Mouse (Mus musculus) limb, embryonic 11.5 days (tissue): ENCODE measurements around the gene Pitpnm2. TPM values are rescaled to one million over a fixed set of nuclear protein-coding genes. Genes with fewer than 3 reads are reported as not detected.

Source experiments
- ATAC-seq: fragments of 200-750 bp; cut with Nextera tagmentation; 2 replicates; pipeline ENCODE4 v1.8.0; 2017; ENCODE audit warnings: low read depth; ENCODE audit not compliant: insufficient number of reproducible peaks, low FRiP score, low TSS enrichment
- DNase-seq: peaks from one replicate; pipeline ENCODE4 v3.0.0-alpha.2; 2015; ENCODE audit warnings: low spot score
- H3K27ac ChIP-seq: fragments of 300-500 bp; sonication (generic); replicated peaks from 2 replicates; pipeline ENCODE4 v1.5.1; 2014; ENCODE audit warnings: low read depth, mild to moderate bottlenecking, low read length
- H3K27me3 ChIP-seq: fragments of 300-500 bp; sonication (generic); 2 replicates; pipeline ENCODE4 v1.6.1; 2014; ENCODE audit warnings: mild to moderate bottlenecking, low read length, mixed read lengths; ENCODE audit not compliant: control insufficient read depth, insufficient read depth
- H3K36me3 ChIP-seq: fragments of 300-500 bp; sonication (generic); 2 replicates; pipeline ENCODE4 v1.6.1; 2014; ENCODE audit warnings: mild to moderate bottlenecking, low read length, moderate library complexity, mixed read lengths; ENCODE audit not compliant: control insufficient read depth, insufficient read depth
- H3K4me1 ChIP-seq: fragments of 300-500 bp; sonication (generic); 2 replicates; pipeline ENCODE4 v1.6.1; 2014; ENCODE audit warnings: low read length, mixed read lengths; ENCODE audit not compliant: control insufficient read depth, insufficient read depth
- H3K4me2 ChIP-seq: fragments of 300-500 bp; sonication (generic); 2 replicates; pipeline ENCODE4 v1.6.1; 2014; ENCODE audit warnings: low read depth, mild to moderate bottlenecking, moderate library complexity; ENCODE audit not compliant: severe bottlenecking
- H3K4me3 ChIP-seq: fragments of 300-500 bp; sonication (generic); 2 replicates; pipeline ENCODE4 v1.5.1; 2014; ENCODE audit warnings: low read depth, low read length
- H3K9ac ChIP-seq: fragments of 300-500 bp; sonication (generic); 2 replicates; pipeline ENCODE4 v1.6.1; 2014; ENCODE audit warnings: mild to moderate bottlenecking, low read length
- H3K9me3 ChIP-seq: fragments of 300-500 bp; sonication (generic); 2 replicates; pipeline ENCODE4 v1.6.1; 2016; ENCODE audit warnings: low read length; ENCODE audit not compliant: control insufficient read depth
- WGBS: fragments of 180-500 bp; shearing (Covaris S2); extraction: QIAGEN DNeasy Blood & Tissue Kit; methylation state at CpG from one replicate; pipeline ENCODE4 v1.1.7; 2014; 5-methylcytosine and 5-hydroxymethylcytosine counted together
- polyA plus RNA-seq: library from polyadenylated mRNA; unstranded; fragments of >200 nt; fragmentation: Nextera tagmentation; extraction: Ambion mirVana; gene quantifications from 2 replicates; pipeline ENCODE4 v1.2.1, GENCODE M21; 2014

The Pitpnm2 gene
- polyA plus RNA-seq, 1 experiment from 2014 or later, result 3.4 TPM

DNA sequence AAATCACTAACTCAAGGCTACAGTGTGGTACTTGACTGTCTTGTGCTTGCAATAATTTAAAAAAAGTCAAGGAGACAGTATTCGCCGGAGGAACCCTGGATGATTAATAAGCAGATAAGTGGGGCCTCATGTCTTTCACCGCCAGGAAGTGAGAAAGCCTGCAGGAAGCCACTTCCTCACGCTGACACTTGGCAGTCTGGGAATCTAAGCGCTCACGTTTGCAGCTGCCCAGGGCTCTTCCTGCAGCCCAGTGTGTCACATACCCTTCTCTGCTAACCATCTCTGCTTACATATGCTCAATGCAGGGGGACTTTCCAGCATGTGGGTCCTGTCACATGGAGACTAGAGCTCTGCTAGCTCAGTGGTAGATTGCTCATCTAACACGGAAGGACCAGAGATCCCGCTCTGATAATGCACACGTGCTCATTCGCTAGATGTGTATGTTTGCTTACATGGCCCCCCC lies 174.7 kb downstream of the Pitpnm2 start:
- H3K4me1 ChIP-seq, result no peaks in the 10 kb centered on the region
- H3K4me3 ChIP-seq, result no peak overlapping the region
- no peak overlapping the region for H3K4me2 ChIP-seq
- WGBS, result 50% methylated on average over 10 of the region's 10 CpGs
- H3K27me3 ChIP-seq, result no peaks in the 10 kb centered on the region
- no peaks in the 10 kb centered on the region for H3K36me3 ChIP-seq
- H3K27ac ChIP-seq, result no peak overlapping the region
- no peak for ATAC-seq
- H3K9me3 ChIP-seq, result no peaks in the 10 kb centered on the region
- no peak overlapping the region for H3K9ac ChIP-seq
- no peak for DNase-seq

- Histone ChIP-seq H3K9me3 (no peaks in the 10 kb centered on the region), H3K4me1 (no peaks in the 10 kb centered on the region), H3K27me3 (no peaks in the 10 kb centered on the region), H3K36me3 (no peaks in the 10 kb centered on the region), H3K9ac (no peak overlapping the region), H3K4me3 (no peak overlapping the region), H3K27ac (no peak overlapping the region), H3K4me2 (no peak overlapping the region)
- WGBS, result 43% methylated on average over 9 of the region's 9 CpGs
- DNase-seq (no peak), ATAC-seq (no peak)
These were observed 175.9 kb downstream of the Pitpnm2 start for GRCm38 (mm10) chr5:124073682-124074081.

GRCm38 (mm10) chr5:124069657-124070056 lies 179.9 kb downstream of the Pitpnm2 start:
- Histone ChIP-seq H3K9me3 (no peaks in the 10 kb centered on the region), H3K4me3 (no peak overlapping the region), H3K27ac (no peak overlapping the region), H3K9ac (no peak overlapping the region), H3K4me2 (no peak overlapping the region), H3K4me1 (no peaks in the 10 kb centered on the region), H3K36me3 (no peaks in the 10 kb centered on the region), H3K27me3 (no peaks in the 10 kb centered on the region)
- no peak for ATAC-seq
- DNase-seq, result no peak
- WGBS, result 87% methylated on average over 3 of the region's 3 CpGs

Other genes starting within 250 kb of the Pitpnm2 start
- 32.8 and 33.0 TPM in 2 replicates for gene Vps37b, start 217.5 kb downstream of the Pitpnm2 start, polyA plus RNA-seq
- 0.20 and 0.47 TPM in 2 replicates for gene Abcb9, start 154.0 kb downstream of the Pitpnm2 start, polyA plus RNA-seq
- gene Ogfod2, start 137.5 kb downstream of the Pitpnm2 start, polyA plus RNA-seq, result 8.0 and 11.5 TPM in 2 replicates
- 116 TPM in 2 replicates for gene Arl6ip4, start 133.7 kb downstream of the Pitpnm2 start, polyA plus RNA-seq
- gene Mphosph9, start 78.2 kb upstream of the Pitpnm2 start, polyA plus RNA-seq, result 18.1 and 18.3 TPM in 2 replicates
- gene 2810006K23Rik, start 78.3 kb upstream of the Pitpnm2 start, polyA plus RNA-seq, result 14.0 and 17.6 TPM in 2 replicates
- gene Cdk2ap1, start 113.3 kb upstream of the Pitpnm2 start, polyA plus RNA-seq, result 300 and 440 TPM in 2 replicates
- 84.9 and 85.7 TPM in 2 replicates for gene Sbno1, start 176.2 kb upstream of the Pitpnm2 start, polyA plus RNA-seq
- gene Kmt5a, start 190.2 kb upstream of the Pitpnm2 start, polyA plus RNA-seq, result 102 and 121 TPM in 2 replicates
- 28.7 and 29.3 TPM in 2 replicates for gene Rilpl2, start 228.6 kb upstream of the Pitpnm2 start, polyA plus RNA-seq
- 14.1 and 15.3 TPM in 2 replicates for gene Snrnp35, start 233.4 kb upstream of the Pitpnm2 start, polyA plus RNA-seq